Mouse (Mus musculus) adrenal gland, adult 8-10 months (tissue): ENCODE data around the gene Mgst2. TPM values are rescaled to one million over a fixed set of nuclear protein-coding genes. Genes with fewer than 3 reads are reported as not detected.

Experiments used
- DNase-seq: peaks from one replicate; pipeline ENCODE4 v3.0.0; 2022
- total RNA-seq, 4 experiments: library from RNA; stranded (reverse); gene quantifications; 2 replicates each; pipeline ENCODE4 v1.2.4; 2022

The Mgst2 gene
- total RNA-seq, 4 experiments from 2014 or later, result 209 to 255 (median 219) TPM

GRCm38 (mm10) chr3:51654303-51655055, 5.7 kb upstream of the Mgst2 start:
- DNase-seq, result no peak

GRCm38 (mm10) chr3:51659415-51659814, 745 bp upstream of the Mgst2 start:
- no peak for DNase-seq

GRCm38 (mm10) chr3:51660821-51661276, 689 bp downstream of the Mgst2 start:
- peak; percentile 46 for DNase-seq

- no peak for DNase-seq
Observed at GRCm38 (mm10) chr3:51661376-51661775, 1.2 kb downstream of the Mgst2 start.

GRCm38 (mm10) chr3:51661880-51662550, 1.9 kb downstream of the Mgst2 start:
- no peak for DNase-seq

- DNase-seq, result no peak
Observed at GRCm38 (mm10) chr3:51662557-51662956, 2.4 kb downstream of the Mgst2 start.

- no peak for DNase-seq
Observed at GRCm38 (mm10) chr3:51668607-51669006, 8.4 kb downstream of the Mgst2 start.

GRCm38 (mm10) chr3:51670414-51671070, 10.4 kb downstream of the Mgst2 start:
- peak; percentile 43 for DNase-seq

- no peak for DNase-seq
Observed at GRCm38 (mm10) chr3:51671071-51671469, 10.9 kb downstream of the Mgst2 start.

- no peak for DNase-seq
Observed at GRCm38 (mm10) chr3:51672631-51673030, 12.5 kb downstream of the Mgst2 start.

GRCm38 (mm10) chr3:51673408-51674086, 13.4 kb downstream of the Mgst2 start:
- DNase-seq, result peak; percentile 55

- no peak for DNase-seq
Observed at GRCm38 (mm10) chr3:51674963-51675362, 14.8 kb downstream of the Mgst2 start.

GRCm38 (mm10) chr3:51685539-51685938, 25.4 kb downstream of the Mgst2 start:
- no peak for DNase-seq

- no peak for DNase-seq
Observed at GRCm38 (mm10) chr3:51686316-51686715, 26.2 kb downstream of the Mgst2 start.

- DNase-seq, result no peak
Observed at GRCm38 (mm10) chr3:51686791-51687190, 26.6 kb downstream of the Mgst2 start.

- no peak for DNase-seq
Observed at GRCm38 (mm10) chr3:51688725-51689124, 28.6 kb downstream of the Mgst2 start.

GRCm38 (mm10) chr3:51693196-51693595, 33.0 kb downstream of the Mgst2 start:
- no peak for DNase-seq

GRCm38 (mm10) chr3:51694576-51694975, 34.4 kb downstream of the Mgst2 start:
- no peak for DNase-seq

GRCm38 (mm10) chr3:51695713-51696112, 35.6 kb downstream of the Mgst2 start:
- no peak for DNase-seq

- no peak for DNase-seq
Observed at GRCm38 (mm10) chr3:51697931-51698330, 37.8 kb downstream of the Mgst2 start.

- no peak for DNase-seq
Observed at GRCm38 (mm10) chr3:51700123-51700522, 40.0 kb downstream of the Mgst2 start.

GRCm38 (mm10) chr3:51700731-51701280, 40.6 kb downstream of the Mgst2 start:
- DNase-seq, result no peak
